ENCODE assay signal across 8 mouse cellular contexts in the genomic region with DNA sequence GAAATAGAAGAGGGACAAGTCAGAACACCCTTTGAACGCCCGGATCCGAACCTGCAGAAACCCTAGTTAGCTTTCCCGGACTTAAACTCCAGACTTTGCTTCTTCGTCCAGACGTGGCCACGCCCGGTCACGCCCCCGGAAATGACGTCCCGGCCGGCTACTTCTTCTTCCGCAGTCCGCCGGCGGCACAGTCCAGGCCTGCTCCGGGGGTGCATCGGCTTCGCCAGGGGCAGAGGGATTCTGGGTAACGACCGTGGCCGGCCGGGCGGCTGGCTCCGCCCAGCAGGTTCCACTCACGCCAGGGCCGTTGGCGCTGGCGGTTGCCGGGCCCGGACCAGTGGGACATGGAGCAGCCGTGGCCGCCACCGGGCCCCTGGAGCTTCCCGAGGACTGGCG. TPM values are rescaled to one million over a fixed set of nuclear protein-coding genes. Genes with fewer than 3 reads are reported as not detected.
DNase-seq lines count a peak whose midpoint lies in the region; ATAC-seq lines count a peak whose summit lies in the region.

TSS of gene Cdc37l1 (plus strand) at position 159 of the 396 bp plus-strand sequence.

- peak; percentile 96 for DNase-seq in adipocyte (ENCODE audit: low spot score)
- DNase-seq in embryo, embryonic 10 days (ENCODE audit: low spot score), result peak; percentile 98
- peak; percentile 99 for DNase-seq in gastrocnemius, postnatal 14 days
- DNase-seq in left cerebral cortex, postnatal 10 days (ENCODE audit: extremely low spot score in 1 of 2, low spot score in 2 of 2), result peak; percentile 95 to 99
- peak; percentile 96 for DNase-seq in right cerebral cortex, postnatal 25 days
- peak; percentile 96 to 99 for DNase-seq in urinary bladder, postnatal 4 days (ENCODE audit: low spot score in 2 of 2)

- ATAC-seq in inflammation-experienced regulatory T-cells, adult 6 months, result peak; percentile 86
- ATAC-seq in megakaryocyte-erythroid progenitor cell, adult 5-6 weeks (replicated peaks; ENCODE audit: low FRiP score, low TSS enrichment, poor library complexity, severe bottlenecking), result peak; percentile 96

- intact Hi-C loops in gastrocnemius, postnatal 14 days (cut with DNase I; ENCODE audit: low total_unique reads), result loop anchor here (10.0 kb wide), 1 partner anchor 55 kb away; the partner anchor contains the start of gene Ak3
- intact Hi-C loops in left cerebral cortex, postnatal 10 days (cut with DNase I), result loop anchor here (10.0 kb wide), 1 partner anchor 365 kb away; no protein-coding TSS in a partner anchor

RNA-seq across cellular contexts. Expression of gene Cdc37l1, which starts in this region (rescaled TPM):
- total RNA-seq in gastrocnemius, postnatal 14 days (2021), result 10 to 100 TPM; 26.6 to 33.8 TPM
- polyA plus RNA-seq in inflammation-experienced regulatory T-cells, adult 6 months (2017; shearing (Covaris generic)), result 10 to 100 TPM; 32.8 to 35.6 (median 33.4) TPM
- 10 to 100 TPM; 72.6 to 73.7 TPM for total RNA-seq in left cerebral cortex, postnatal 10 days (2021)
- total RNA-seq in megakaryocyte-erythroid progenitor cell, adult 5-6 weeks (2014; fragmentation: Nextera tagmentation), result 38.7 and 48.9 TPM in 2 replicates
- 37.6 and 40.9 TPM in 2 replicates for total RNA-seq in megakaryocyte-erythroid progenitor cell, adult 5-6 weeks (2017)

Comparison
In these comparisons a context has a peak if more than half of its experiments do, and no peak if none do; other contexts are left out.
1. Peak in every context shown above with its lines: DNase-seq and ATAC-seq.